Mouse (Mus musculus) spleen, adult 2 months (tissue): ENCODE measurements at regions not wholly inside any gene's neighbourhood (a gene's known extent, or its start where the extent isn't known, plus 50 kb on each side); places are given as distances from the start of the nearest gene placed in this dataset.

ENCODE experiments used
- CTCF ChIP-seq: fragments of 200-500 bp; IDR thresholded peaks from 2 replicates; pipeline ENCODE4 v1.5.1; 2011; ENCODE audit warnings: mild to moderate bottlenecking, inconsistent platforms; ENCODE audit not compliant: insufficient read depth, insufficient read length, insufficient replicate concordance; ENCODE audit errors: extremely low read depth
- POLR2A ChIP-seq: fragments of 200-500 bp; IDR thresholded peaks from 2 replicates; pipeline ENCODE4 v1.6.1; 2011; ENCODE audit warnings: low read depth, low read length, inconsistent platforms

DNA sequence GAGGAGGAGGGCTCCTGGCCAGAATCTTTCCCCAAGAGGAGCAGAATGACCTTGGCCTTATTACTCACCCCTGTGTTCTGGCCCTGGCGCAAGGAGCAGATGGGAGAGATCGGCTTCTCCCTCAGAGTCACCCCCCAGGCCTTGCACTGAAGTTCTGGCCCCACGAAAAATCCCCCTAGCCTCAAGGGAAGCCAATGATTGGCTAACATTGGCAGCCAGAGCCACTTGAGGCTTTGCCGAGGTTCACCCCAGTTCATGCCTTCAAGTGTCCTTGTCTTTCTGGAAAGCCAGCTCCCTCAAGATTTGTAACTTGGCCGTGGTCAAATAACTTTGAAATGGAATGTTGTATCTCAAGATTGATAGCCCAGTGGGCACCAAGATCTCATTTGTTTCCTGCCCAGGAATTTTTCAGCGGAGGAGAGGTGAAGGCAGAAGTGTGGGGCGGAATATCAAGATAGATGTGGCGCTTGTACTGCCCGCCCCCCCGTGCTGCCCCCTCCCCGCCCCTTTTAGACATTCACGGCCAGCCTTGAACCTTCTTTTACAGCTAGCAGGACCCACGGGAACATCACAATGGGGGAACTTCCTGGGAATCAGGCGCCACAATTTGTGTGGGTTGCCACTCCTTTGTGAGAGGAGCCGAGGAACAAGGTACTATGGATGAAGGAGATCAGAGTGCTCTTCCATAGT, 187.4 kb downstream of the Snx10 start:
- TF ChIP-seq CTCF: no peak
- no peak for TF ChIP-seq POLR2A
